Mouse (Mus musculus) E14TG2a.4 (cell line): ENCODE results near the gene Shank1.
A peak's percentile ranks its signal among the peaks of the same experiment; 100 is the strongest.

Source experiments
- CTCF ChIP-seq: conservative IDR thresholded peaks from 2 replicates; pipeline ENCODE4 v1.5.1; 2014; ENCODE audit warnings: low read length
- NANOG ChIP-seq: IDR thresholded peaks from 2 replicates; pipeline ENCODE4 v1.6.1; 2014; ENCODE audit warnings: borderline replicate concordance, low read length, mixed read lengths
- POU5F1 ChIP-seq: IDR thresholded peaks from 2 replicates; pipeline ENCODE4 v1.6.1; 2014; ENCODE audit warnings: low read length, borderline replicate concordance

DNA sequence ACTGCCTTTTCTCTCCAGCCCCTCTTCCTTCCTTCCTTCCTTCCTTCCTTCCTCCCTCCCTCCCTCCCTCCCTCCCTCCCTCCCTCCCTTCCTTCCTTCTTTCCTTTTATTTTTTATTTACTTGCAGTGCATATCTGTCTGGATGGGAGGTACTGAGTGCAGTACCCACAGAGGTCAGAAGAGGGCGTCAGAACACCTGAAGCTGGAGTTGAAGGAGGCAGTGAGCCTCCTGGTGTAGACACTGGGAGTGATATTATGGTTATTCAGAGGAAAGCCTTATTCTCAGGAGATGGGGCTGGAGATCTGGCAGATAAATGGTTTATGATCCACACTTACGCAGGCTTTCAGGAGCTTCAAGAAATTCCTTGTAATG, 32.8 kb upstream of the Shank1 start:
- TF ChIP-seq CTCF (peak; percentile 51), NANOG (no peak), POU5F1 (no peak)
